Mouse (Mus musculus) heart, embryonic 12.5 days (tissue): ENCODE data around the gene Hdac2. TPM values are rescaled to one million over a fixed set of nuclear protein-coding genes. Genes with fewer than 3 reads are reported as not detected.

Source experiments
- ATAC-seq: fragments of 200-750 bp; cut with Nextera tagmentation; 2 replicates; pipeline ENCODE4 v1.8.0; 2017; ENCODE audit warnings: moderate TSS enrichment, moderate library complexity; ENCODE audit not compliant: insufficient number of reproducible peaks, low FRiP score
- H3K27ac ChIP-seq: fragments of 300-500 bp; sonication (generic); 2 replicates; pipeline ENCODE4 v1.5.1; 2016; ENCODE audit warnings: mild to moderate bottlenecking, moderate library complexity; ENCODE audit not compliant: poor library complexity, severe bottlenecking
- H3K27me3 ChIP-seq: fragments of 300-500 bp; sonication (generic); replicated peaks from 2 replicates; pipeline ENCODE4 v1.6.1; 2016; ENCODE audit warnings: mild to moderate bottlenecking, moderate library complexity
- H3K36me3 ChIP-seq: fragments of 300-500 bp; sonication (generic); 2 replicates; pipeline ENCODE4 v1.6.1; 2016; ENCODE audit warnings: mild to moderate bottlenecking, moderate library complexity
- H3K4me1 ChIP-seq: fragments of 300-500 bp; sonication (generic); replicated peaks from 2 replicates; pipeline ENCODE4 v1.6.1; 2016; ENCODE audit warnings: mild to moderate bottlenecking
- H3K4me2 ChIP-seq: fragments of 300-500 bp; sonication (generic); 2 replicates; pipeline ENCODE4 v1.6.1; 2016; ENCODE audit warnings: mild to moderate bottlenecking, moderate library complexity
- H3K4me3 ChIP-seq: fragments of 300-500 bp; sonication (generic); 2 replicates; pipeline ENCODE4 v1.5.1; 2016; ENCODE audit warnings: mild to moderate bottlenecking
- H3K9ac ChIP-seq: fragments of 300-500 bp; sonication (generic); 2 replicates; pipeline ENCODE4 v1.6.1; 2016; ENCODE audit warnings: mild to moderate bottlenecking, moderate library complexity
- H3K9me3 ChIP-seq: fragments of 300-500 bp; sonication (generic); replicated peaks from 2 replicates; pipeline ENCODE4 v1.6.1; 2016; ENCODE audit warnings: mild to moderate bottlenecking, moderate library complexity
- WGBS: fragments of 180-500 bp; shearing (Covaris S2); methylation state at CpG from one replicate; pipeline ENCODE4 v1.1.7; 2016; 5-methylcytosine and 5-hydroxymethylcytosine counted together
- polyA plus RNA-seq: library from polyadenylated mRNA; unstranded; fragments of >200 nt; fragmentation: Nextera tagmentation; extraction: Ambion mirVana; gene quantifications from 2 replicates; pipeline ENCODE4 v1.2.1, GENCODE M21; 2016

Hdac2 gene
- polyA plus RNA-seq, 1 experiment from 2014 or later = 192 TPM

DNA sequence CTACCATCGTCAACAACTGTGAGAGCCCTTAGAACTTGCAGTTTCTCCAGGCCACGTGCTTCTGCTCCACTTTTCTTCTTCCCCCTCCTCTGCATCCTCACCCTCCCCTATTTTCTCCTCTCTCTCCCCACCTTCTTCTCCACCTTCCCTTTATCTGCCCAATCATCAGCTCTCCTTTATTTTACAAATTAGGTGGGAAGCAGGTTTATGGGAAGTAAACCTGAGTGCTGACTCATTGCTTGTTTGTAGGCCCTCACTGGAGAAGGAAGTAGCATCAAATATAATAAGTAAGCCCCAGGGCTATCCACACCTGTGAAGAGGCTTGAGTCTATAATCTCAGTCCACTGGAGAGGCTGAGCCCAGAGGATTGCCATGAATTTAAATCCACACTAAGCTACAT is 26.5 kb downstream of the Hdac2 start:
- H3K4me1 ChIP-seq = no peaks in the 10 kb centered on the region
- no peak overlapping the region for H3K27ac ChIP-seq
- no peak overlapping the region for H3K4me2 ChIP-seq
- H3K27me3 ChIP-seq = no peaks in the 10 kb centered on the region
- WGBS = 88% methylated on average over 2 of the region's 2 CpGs
- no peak overlapping the region for H3K4me3 ChIP-seq
- no peak overlapping the region for H3K9ac ChIP-seq
- H3K9me3 ChIP-seq = peaks cover 7% of the 10 kb centered on the region
- ATAC-seq = no peak
- peaks cover 83% of the 10 kb centered on the region for H3K36me3 ChIP-seq

DNA sequence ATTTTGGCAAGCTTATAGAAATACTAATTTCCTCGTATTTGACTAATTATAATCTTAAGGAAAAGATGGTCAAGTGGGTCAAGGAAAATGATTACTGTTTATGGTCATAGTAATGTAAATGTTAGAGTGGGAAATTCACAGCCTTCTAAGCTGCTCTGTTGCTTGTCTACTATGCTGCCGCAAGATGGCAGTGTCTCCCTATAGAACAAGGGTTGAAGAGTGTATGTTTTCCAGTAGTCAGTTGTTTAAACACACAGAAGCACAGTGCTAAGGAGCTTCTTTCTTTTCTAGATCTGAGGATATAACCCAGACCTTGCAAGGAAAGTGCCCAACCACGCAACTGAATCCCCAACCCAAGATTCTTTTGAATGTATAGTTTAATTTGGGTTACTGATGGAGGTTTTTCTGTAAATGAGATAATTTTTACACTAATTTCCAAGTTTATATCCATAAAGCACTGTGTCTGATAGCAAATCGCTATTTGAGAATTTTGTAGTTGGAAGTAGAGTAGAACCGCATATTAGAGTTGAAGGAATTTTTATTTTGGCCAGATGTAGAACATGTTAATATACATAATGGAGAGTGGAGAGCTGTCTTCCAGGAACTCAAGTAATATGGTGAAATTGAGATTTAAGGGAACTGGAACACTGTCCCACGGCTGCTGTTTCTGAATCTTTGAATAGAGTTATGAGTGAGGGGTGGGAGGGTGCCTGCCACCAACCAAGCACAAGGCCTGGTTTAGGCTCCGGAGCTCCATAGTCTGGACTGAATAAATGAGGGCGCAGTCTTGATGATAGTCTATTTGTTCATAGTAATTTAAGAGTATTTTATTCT is 40.1 kb downstream of the Hdac2 start:
- no peaks in the 10 kb centered on the region for H3K4me1 ChIP-seq
- no peak overlapping the region for H3K9ac ChIP-seq
- H3K36me3 ChIP-seq = no peaks in the 10 kb centered on the region
- no peak overlapping the region for H3K4me3 ChIP-seq
- 49% methylated on average over 8 of the region's 8 CpGs for WGBS
- no peak overlapping the region for H3K4me2 ChIP-seq
- no peaks in the 10 kb centered on the region for H3K9me3 ChIP-seq
- H3K27me3 ChIP-seq = no peaks in the 10 kb centered on the region
- no peak for ATAC-seq
- no peak overlapping the region for H3K27ac ChIP-seq

DNA sequence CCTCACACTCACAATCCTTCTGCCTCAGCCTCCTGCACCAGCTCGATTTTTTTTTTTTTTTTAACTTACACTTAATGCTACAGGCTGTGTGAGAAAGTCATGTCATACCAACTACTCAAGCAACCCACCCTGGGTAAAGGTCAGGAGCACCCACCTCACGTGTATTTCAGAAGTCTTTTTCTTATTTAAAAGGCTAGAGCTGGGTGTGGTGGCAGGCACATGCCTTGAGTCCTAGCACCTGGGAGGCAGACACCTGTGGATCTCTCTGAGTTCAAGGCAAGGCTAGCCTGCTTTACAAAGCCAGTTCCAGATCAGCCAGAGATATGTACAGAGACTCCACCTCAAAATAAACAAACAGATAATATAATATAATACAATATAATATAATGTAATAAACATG is 41.4 kb downstream of the Hdac2 start:
- Histone ChIP-seq H3K36me3 (no peaks in the 10 kb centered on the region), H3K4me3 (no peak overlapping the region), H3K9ac (no peak overlapping the region), H3K27ac (no peak overlapping the region), H3K4me1 (no peaks in the 10 kb centered on the region), H3K4me2 (no peak overlapping the region), H3K9me3 (no peaks in the 10 kb centered on the region), H3K27me3 (no peaks in the 10 kb centered on the region)
- ATAC-seq = no peak
- 47% methylated on average over 2 of the region's 2 CpGs for whole genome bisulfite sequencing

DNA sequence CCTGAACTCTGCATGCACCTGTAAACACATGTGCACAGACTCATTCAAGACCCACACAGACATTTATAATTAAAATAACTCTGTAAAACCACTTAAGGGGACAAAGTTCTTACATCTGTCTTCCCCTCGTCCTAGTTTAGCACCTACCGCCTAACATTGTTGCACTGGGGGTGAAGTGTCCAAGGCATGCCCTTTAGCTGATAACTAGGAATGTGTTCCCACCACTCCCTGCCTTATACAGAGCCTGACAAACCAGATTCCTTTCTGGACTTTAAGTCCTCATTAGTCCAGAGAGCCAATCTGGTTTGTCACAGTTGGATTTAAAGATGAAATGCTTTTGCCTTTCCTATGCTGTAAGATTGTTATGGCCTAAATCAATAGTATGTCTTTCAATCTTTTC is 41.9 kb downstream of the Hdac2 start:
- WGBS = 50% methylated on average over 2 of the region's 2 CpGs
- no peak overlapping the region for H3K9ac ChIP-seq
- no peak overlapping the region for H3K27ac ChIP-seq
- H3K4me3 ChIP-seq = no peak overlapping the region
- no peaks in the 10 kb centered on the region for H3K27me3 ChIP-seq
- no peaks in the 10 kb centered on the region for H3K9me3 ChIP-seq
- no peak for ATAC-seq
- no peaks in the 10 kb centered on the region for H3K4me1 ChIP-seq
- no peak overlapping the region for H3K4me2 ChIP-seq
- no peaks in the 10 kb centered on the region for H3K36me3 ChIP-seq

DNA sequence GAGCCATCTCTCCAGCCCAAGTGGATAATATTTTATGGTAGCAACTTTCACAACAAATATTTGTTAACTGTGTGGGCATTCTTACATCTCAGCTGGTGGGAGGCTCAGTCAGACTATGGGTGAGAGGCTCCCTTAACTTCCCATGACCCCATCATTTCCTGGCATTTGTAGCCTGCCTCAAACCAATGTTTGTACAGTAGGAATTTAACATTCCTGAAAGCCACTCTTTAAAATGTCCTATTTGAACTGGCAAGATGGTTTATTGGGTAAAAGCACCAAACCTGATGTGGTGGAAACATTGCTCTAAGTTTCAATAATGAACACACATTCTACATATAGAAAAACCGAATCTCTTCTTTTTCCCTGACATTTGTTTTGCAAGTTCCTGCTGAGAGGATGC is 50.0 kb downstream of the Hdac2 start:
- Histone ChIP-seq H3K4me3 (no peak overlapping the region), H3K4me1 (no peaks in the 10 kb centered on the region), H3K27ac (no peak overlapping the region), H3K9ac (no peak overlapping the region), H3K36me3 (no peaks in the 10 kb centered on the region), H3K9me3 (no peaks in the 10 kb centered on the region), H3K27me3 (no peaks in the 10 kb centered on the region), H3K4me2 (no peak overlapping the region)
- no peak for ATAC-seq
- 61% methylated on average over 1 of the region's 1 CpGs for WGBS

DNA sequence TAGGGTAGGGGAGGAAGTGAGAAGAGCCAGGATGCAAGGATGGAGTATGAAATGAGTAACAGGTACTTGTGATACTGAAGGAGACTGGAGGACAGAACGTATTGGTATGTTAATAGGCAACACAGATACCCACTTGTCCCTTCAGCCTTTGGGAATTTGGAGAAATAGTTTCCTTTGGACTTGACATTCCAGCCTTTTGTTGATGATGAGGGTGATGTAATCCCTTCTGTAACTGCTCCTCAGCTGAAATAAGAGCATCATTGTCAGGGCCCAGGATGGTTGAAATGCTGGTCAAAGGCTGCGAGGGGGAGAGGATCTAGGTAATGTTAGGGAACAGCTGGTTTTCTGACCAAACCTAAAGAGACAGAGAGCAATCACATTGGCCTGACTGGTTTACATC is 54.3 kb downstream of the Hdac2 start:
- 58% methylated on average over 2 of the region's 2 CpGs for WGBS
- H3K4me3 ChIP-seq = no peak overlapping the region
- H3K27me3 ChIP-seq = no peaks in the 10 kb centered on the region
- no peaks in the 10 kb centered on the region for H3K9me3 ChIP-seq
- ATAC-seq = no peak
- no peak overlapping the region for H3K4me2 ChIP-seq
- H3K9ac ChIP-seq = no peak overlapping the region
- no peaks in the 10 kb centered on the region for H3K4me1 ChIP-seq
- H3K36me3 ChIP-seq = no peaks in the 10 kb centered on the region
- no peak overlapping the region for H3K27ac ChIP-seq

DNA sequence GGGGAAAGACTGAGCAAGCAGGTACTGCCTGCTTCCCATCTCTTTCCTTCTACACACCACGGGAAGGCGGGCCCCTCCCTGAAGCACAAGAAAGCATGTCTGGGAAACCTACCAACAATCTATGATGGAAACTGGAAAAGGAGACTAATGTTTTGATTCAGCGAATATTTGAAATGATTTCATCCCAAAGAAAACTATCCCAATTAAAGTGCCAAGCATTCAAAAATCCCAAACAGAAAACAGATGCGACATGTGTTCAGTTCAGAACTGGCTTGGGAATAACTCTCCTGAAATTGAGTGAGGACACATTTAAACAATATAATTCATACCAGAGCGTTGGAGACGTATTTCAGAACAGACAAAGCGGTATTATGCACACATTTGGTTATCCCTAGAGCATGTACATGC is 60.8 kb downstream of the Hdac2 start:
- Histone ChIP-seq H3K9ac (no peak overlapping the region), H3K4me2 (no peak overlapping the region), H3K9me3 (no peaks in the 10 kb centered on the region), H3K4me1 (no peaks in the 10 kb centered on the region), H3K4me3 (no peak overlapping the region), H3K36me3 (no peaks in the 10 kb centered on the region), H3K27me3 (no peaks in the 10 kb centered on the region), H3K27ac (no peak overlapping the region)
- ATAC-seq = no peak
- WGBS = 78% methylated on average over 7 of the region's 7 CpGs

DNA sequence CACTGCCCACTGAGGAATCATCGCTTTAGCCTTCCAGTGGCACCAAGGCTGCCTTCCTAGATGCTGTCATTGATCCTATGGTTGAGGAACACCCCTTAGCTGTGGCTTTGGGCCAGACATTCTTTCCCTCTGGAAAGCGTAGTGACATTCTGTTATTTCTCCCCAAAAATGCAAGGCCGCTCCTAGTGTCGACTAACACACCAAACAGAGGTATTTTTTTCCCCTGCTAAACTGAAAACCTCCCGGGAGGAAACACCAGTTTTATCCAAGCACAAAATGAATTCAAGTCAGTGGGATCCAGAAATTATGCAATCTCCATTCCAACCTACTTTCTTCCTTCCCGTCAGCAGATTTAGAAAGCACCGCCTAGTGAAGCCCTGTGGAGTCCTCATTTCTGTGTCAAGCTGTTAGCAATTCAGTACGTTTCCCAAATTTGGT is 73.3 kb downstream of the Hdac2 start:
- Histone ChIP-seq H3K4me1 (no peaks in the 10 kb centered on the region), H3K9me3 (no peaks in the 10 kb centered on the region), H3K36me3 (no peaks in the 10 kb centered on the region), H3K4me2 (no peak overlapping the region), H3K27ac (no peak overlapping the region), H3K27me3 (no peaks in the 10 kb centered on the region), H3K9ac (no peak overlapping the region), H3K4me3 (no peak overlapping the region)
- no peak for ATAC-seq
- 79% methylated on average over 8 of the region's 8 CpGs for WGBS

Other genes starting within 250 kb of the Hdac2 start
- gene Marcks, start 164.4 kb downstream of the Hdac2 start, polyA plus RNA-seq = 79.0 and 81.4 TPM in 2 replicates